Mouse (Mus musculus): ENCODE measurements at regions not wholly inside any gene's neighbourhood (a gene's known extent, or its start where the extent isn't known, plus 50 kb on each side); places are given as distances from the start of the nearest gene placed in this dataset.
"Not testable (repeated sequence)": the region's sequence is repeated elsewhere in the genome, so short reads cannot be mapped to it uniquely, and the experiment has no call there.

GRCm38 (mm10) chr12:74825664-74826063, 351.5 kb downstream of the Kcnh5 start:
- no peak for DNase-seq

GRCm38 (mm10) chr12:74824735-74825494, 352.2 kb downstream of the Kcnh5 start:
- DNase-seq: peak; percentile 94

GRCm38 (mm10) chr12:74816181-74816580, 361.0 kb downstream of the Kcnh5 start:
- not testable (repeated sequence) for DNase-seq

- DNase-seq: not testable (repeated sequence)
Measured at GRCm38 (mm10) chr12:74808571-74808970, 368.6 kb downstream of the Kcnh5 start.

- not testable (repeated sequence) for DNase-seq
Measured at GRCm38 (mm10) chr12:74807926-74808325, 369.2 kb downstream of the Kcnh5 start.

GRCm38 (mm10) chr12:74803740-74804512, 373.2 kb downstream of the Kcnh5 start:
- no peak for DNase-seq

- no peak for DNase-seq
Measured at GRCm38 (mm10) chr12:74792036-74792435, 385.1 kb downstream of the Kcnh5 start.

GRCm38 (mm10) chr12:74762284-74762683, 414.8 kb downstream of the Kcnh5 start:
- DNase-seq: no peak

GRCm38 (mm10) chr12:74745051-74745450, 428.9 kb upstream of the Gm11042 start:
- no peak for DNase-seq

- DNase-seq: no peak
Measured at GRCm38 (mm10) chr12:74728866-74729265, 412.7 kb upstream of the Gm11042 start.

- DNase-seq: no peak
Measured at GRCm38 (mm10) chr12:74679149-74679548, 363.0 kb upstream of the Gm11042 start.

GRCm38 (mm10) chr12:74677835-74678234, 361.6 kb upstream of the Gm11042 start:
- no peak for DNase-seq

- no peak for DNase-seq
Measured at GRCm38 (mm10) chr12:74658406-74658805, 342.2 kb upstream of the Gm11042 start.

GRCm38 (mm10) chr12:74657036-74657648, 340.9 kb upstream of the Gm11042 start:
- DNase-seq: no peak

GRCm38 (mm10) chr12:74651256-74651655, 335.1 kb upstream of the Gm11042 start:
- DNase-seq: no peak

GRCm38 (mm10) chr12:74632827-74633226, 316.6 kb upstream of the Gm11042 start:
- DNase-seq: no peak

GRCm38 (mm10) chr12:74595208-74595607, 279.0 kb upstream of the Gm11042 start:
- no peak for DNase-seq

- no peak for DNase-seq
Measured at GRCm38 (mm10) chr12:74554599-74554998, 238.4 kb upstream of the Gm11042 start.

- DNase-seq: no peak
Measured at GRCm38 (mm10) chr12:74544172-74544571, 228.0 kb upstream of the Gm11042 start.

- DNase-seq: no peak
Measured at GRCm38 (mm10) chr12:74534882-74535281, 218.7 kb upstream of the Gm11042 start.

- DNase-seq: peak; percentile 90
Measured at GRCm38 (mm10) chr12:74528983-74529566, 212.9 kb upstream of the Gm11042 start.

- DNase-seq: no peak
Measured at GRCm38 (mm10) chr12:74527190-74527621, 211.0 kb upstream of the Gm11042 start.

- no peak for DNase-seq
Measured at GRCm38 (mm10) chr12:74523988-74524387, 207.8 kb upstream of the Gm11042 start.

Data from heart, adult 11 months (tissue).